Comparison of ENCODE assay signal across 26 mouse cellular contexts in the genomic region with DNA sequence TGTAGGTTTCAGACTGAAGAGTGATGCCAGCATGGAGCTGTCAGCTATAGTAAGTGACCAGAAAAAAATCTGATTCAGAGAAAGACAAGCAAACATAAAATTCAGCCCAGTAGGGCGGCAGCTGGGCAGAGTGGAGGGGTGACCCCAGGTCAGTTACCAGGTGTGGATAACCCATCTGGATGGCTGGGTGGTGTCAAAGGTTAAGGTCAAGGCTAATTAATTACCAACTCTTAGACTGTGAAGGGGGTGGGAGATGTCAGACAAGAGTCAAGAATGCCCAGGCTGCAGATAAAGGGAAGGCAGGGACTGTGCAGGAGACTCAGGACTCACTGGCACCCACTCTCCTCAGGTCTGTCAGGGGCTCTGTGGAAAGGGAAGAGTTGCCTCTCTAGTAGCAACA.
DNase-seq lines count a peak whose midpoint lies in the region; ATAC-seq lines count a peak whose summit lies in the region.
"Had no signal": no experiment of that assay in that cellular context is flagged by ENCODE, and none has a peak within 500 bp of the region (broad histone marks: within the 10 kb centered on the region; RNA-seq: fewer than 3 reads in every experiment).

No protein-coding gene starts in this region.

- no peak overlapping the region for H3K4me3 ChIP-seq in heart, embryonic 10.5 days
- no peak overlapping the region for H3K4me3 ChIP-seq in kidney, embryonic 16.5 days (ENCODE audit: low read length)
- no peak overlapping the region for H3K4me3 ChIP-seq in intestine, embryonic 16.5 days (ENCODE audit: low read length)
- H3K4me3 ChIP-seq: embryonic facial prominence, embryonic 13.5 days; forebrain, embryonic 10.5 days; forebrain, embryonic 15.5 days; heart, embryonic 15.5 days; hindbrain, embryonic 15.5 days; midbrain, embryonic 12.5 days had no signal

- no peaks in the 10 kb centered on the region for H3K36me3 ChIP-seq in heart, embryonic 10.5 days
- no peaks in the 10 kb centered on the region for H3K36me3 ChIP-seq in kidney, embryonic 16.5 days (ENCODE audit: insufficient read depth, low read length)
- H3K36me3 ChIP-seq in intestine, embryonic 16.5 days (ENCODE audit: control insufficient read depth, insufficient read depth, low read length), result no peaks in the 10 kb centered on the region
- H3K36me3 ChIP-seq: embryonic facial prominence, embryonic 13.5 days; forebrain, embryonic 10.5 days; forebrain, embryonic 15.5 days; heart, embryonic 15.5 days; hindbrain, embryonic 15.5 days; midbrain, embryonic 12.5 days had no signal

- 62% methylated on average over 1 of the region's 1 CpGs for WGBS in heart, embryonic 10.5 days
- WGBS in kidney, embryonic 16.5 days, result 44% methylated on average over 1 of the region's 1 CpGs
- WGBS in intestine, embryonic 16.5 days, result 66% methylated on average over 1 of the region's 1 CpGs

- H3K9ac ChIP-seq in kidney, embryonic 16.5 days (replicated peaks; ENCODE audit: low read length), result no peak overlapping the region
- no peak overlapping the region for H3K9ac ChIP-seq in intestine, embryonic 16.5 days (ENCODE audit: low read depth, low read length)
- H3K9ac ChIP-seq: embryonic facial prominence, embryonic 13.5 days; forebrain, embryonic 15.5 days; heart, embryonic 15.5 days; hindbrain, embryonic 15.5 days; liver, embryonic 14.5 days; lung, embryonic 14.5 days; midbrain, embryonic 12.5 days had no signal

- no peak overlapping the region for H3K4me2 ChIP-seq in kidney, embryonic 16.5 days (replicated peaks; ENCODE audit: low read depth, low read length)
- no peak overlapping the region for H3K4me2 ChIP-seq in intestine, embryonic 16.5 days (ENCODE audit: low read depth, low read length)
- H3K4me2 ChIP-seq: embryonic facial prominence, embryonic 13.5 days; forebrain, embryonic 15.5 days; hindbrain, embryonic 15.5 days; lung, embryonic 14.5 days; midbrain, embryonic 12.5 days had no signal

- no peaks in the 10 kb centered on the region for H3K9me3 ChIP-seq in heart, embryonic 10.5 days
- no peaks in the 10 kb centered on the region for H3K9me3 ChIP-seq in kidney, embryonic 16.5 days (ENCODE audit: low read length)
- no peaks in the 10 kb centered on the region for H3K9me3 ChIP-seq in intestine, embryonic 16.5 days (ENCODE audit: control insufficient read depth, low read length)
- H3K9me3 ChIP-seq: embryonic facial prominence, embryonic 13.5 days; forebrain, embryonic 10.5 days; forebrain, embryonic 15.5 days; heart, embryonic 15.5 days; hindbrain, embryonic 15.5 days; midbrain, embryonic 12.5 days had no signal

- H3K27me3 ChIP-seq in heart, embryonic 10.5 days (ENCODE audit: insufficient read depth, poor library complexity, severe bottlenecking), result no peaks in the 10 kb centered on the region
- H3K27me3 ChIP-seq in kidney, embryonic 16.5 days (ENCODE audit: insufficient read depth, low read length), result no peaks in the 10 kb centered on the region
- no peaks in the 10 kb centered on the region for H3K27me3 ChIP-seq in intestine, embryonic 16.5 days (replicated peaks; ENCODE audit: control insufficient read depth, insufficient read depth, low read length)
- H3K27me3 ChIP-seq: forebrain, embryonic 15.5 days; heart, embryonic 15.5 days; hindbrain, embryonic 15.5 days had no signal

- 0 out of 2 replicates have a peak, but pooled peaks have one; percentile 31 for ATAC-seq in kidney, embryonic 16.5 days (ENCODE audit: low FRiP score, low TSS enrichment)
- ATAC-seq in intestine, embryonic 16.5 days, result no peak
- ATAC-seq: forebrain, embryonic 15.5 days; inflammation-experienced regulatory T-cells, adult 6 months had no signal

- H3K27ac ChIP-seq in heart, embryonic 10.5 days, result 0 out of 2 replicates have a peak overlapping the region, but pooled peaks have one; percentile 87
- H3K27ac ChIP-seq in kidney, embryonic 16.5 days (ENCODE audit: low read length), result no peak overlapping the region
- H3K27ac ChIP-seq in intestine, embryonic 16.5 days (ENCODE audit: low read length), result no peak overlapping the region
- H3K27ac ChIP-seq: forebrain, embryonic 15.5 days; hindbrain, embryonic 15.5 days; liver, embryonic 14.5 days; midbrain, embryonic 12.5 days had no signal

- DNase-seq in heart, embryonic 10.5 days (ENCODE audit: low spot score), result no peak
- no peak for DNase-seq in heart, postnatal 4 days
- no peak for DNase-seq in kidney, adult 18-20 months
- peak; percentile 84 for DNase-seq in embryo, embryonic 10.5 days (ENCODE audit: low spot score)
- DNase-seq in mesoderm, embryonic 11.5 days (ENCODE audit: low read depth, low spot score), result peak; percentile 77
- DNase-seq in adrenal gland, adult (ENCODE audit: inconsistent age in 2 of 2, low spot score in 1 of 2), result no peak
- DNase-seq: adrenal gland, postnatal 25 days; cerebellum, adult 11-12 months; cerebellum, adult 9-11 months; gastrocnemius, postnatal 10 days; kidney, adult 8-10 months; layer of hippocampus, adult 9-11 months; liver; lung, embryonic 14.5 days; spleen, adult 18-20 months; thymus, postnatal 14 days had no signal

- peaks cover 43% of the 10 kb centered on the region for H3K4me1 ChIP-seq in heart, embryonic 10.5 days
- peaks cover 34% of the 10 kb centered on the region for H3K4me1 ChIP-seq in kidney, embryonic 16.5 days (ENCODE audit: insufficient read depth, low read length)
- H3K4me1 ChIP-seq in intestine, embryonic 16.5 days (ENCODE audit: control insufficient read depth, insufficient read depth, low read length), result peaks cover 22% of the 10 kb centered on the region

Comparison
In these comparisons a context has a peak if more than half of its experiments do, and no peak if none do; other contexts are left out.
1. DNase-seq: peak in embryo, embryonic 10.5 days (single experiment) and mesoderm, embryonic 11.5 days (single experiment); none in heart, embryonic 10.5 days (single experiment), heart, postnatal 4 days (single experiment), kidney, adult 18-20 months (single experiment) and adrenal gland, adult (0 of 2).